Mouse (Mus musculus) bone marrow macrophage, adult 2 months (primary cell): ENCODE results near the gene Mettl27.

Source experiments
- CTCF ChIP-seq: IDR thresholded peaks from 2 replicates; pipeline ENCODE4 v1.5.1; 2012; ENCODE audit warnings: low read depth, mild to moderate bottlenecking, low read length, moderate library complexity
- POLR2A ChIP-seq: IDR thresholded peaks from 2 replicates; pipeline ENCODE4 v1.6.1; 2012; ENCODE audit warnings: mild to moderate bottlenecking, low read depth, low read length, borderline replicate concordance

DNA sequence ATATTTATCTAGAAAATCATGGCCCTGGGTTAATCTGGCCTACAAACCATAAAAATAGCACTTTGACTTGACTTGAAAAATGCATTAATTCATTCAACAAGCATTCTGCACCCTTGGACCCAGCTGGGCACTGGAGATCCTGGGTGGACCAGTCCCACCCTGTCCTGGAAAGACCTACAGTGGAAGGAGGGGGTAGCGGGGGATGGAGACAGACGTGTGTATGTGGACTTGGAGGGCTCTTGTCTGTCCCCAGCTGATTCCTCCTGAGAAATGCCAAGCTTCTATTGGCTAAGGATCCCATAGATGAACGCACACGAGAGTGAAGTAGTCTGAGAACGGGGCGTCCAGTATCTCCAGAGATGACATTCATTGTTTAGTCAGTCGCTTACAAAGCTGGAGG is 43.7 kb upstream of the Mettl27 start:
- TF ChIP-seq POLR2A: no peak
- no peak for TF ChIP-seq CTCF
